Mouse (Mus musculus) bone marrow macrophage, adult 2 months (primary cell): ENCODE data around the gene AB124611.

Experiments
- CTCF ChIP-seq: IDR thresholded peaks from 2 replicates; pipeline ENCODE4 v1.5.1; 2012; ENCODE audit warnings: low read depth, mild to moderate bottlenecking, low read length, moderate library complexity
- POLR2A ChIP-seq: IDR thresholded peaks from 2 replicates; pipeline ENCODE4 v1.6.1; 2012; ENCODE audit warnings: mild to moderate bottlenecking, low read depth, low read length, borderline replicate concordance

- TF ChIP-seq POLR2A (no peak), CTCF (no peak)
Observed at GRCm38 (mm10) chr9:21513466-21513865, 12.5 kb upstream of the AB124611 start.
